Mouse (Mus musculus): ENCODE results near the gene Acsf2.

GRCm38 (mm10) chr11:94580111-94580740 is 21.4 kb downstream of the Acsf2 start:
- TF ChIP-seq CTCF (IDR thresholded peaks at IDR 0.05; ENCODE audit: borderline replicate concordance, extremely low read depth, insufficient read depth, insufficient read length) (no peak), POLR2A (IDR thresholded peaks at IDR 0.05; ENCODE audit: borderline replicate concordance, extremely low read depth, insufficient read depth, insufficient read length, poor library complexity, severe bottlenecking) (no peak)
